Mouse (Mus musculus): Measurements from ENCODE around the gene Mios. TPM values are rescaled to one million over a fixed set of nuclear protein-coding genes. Genes with fewer than 3 reads are reported as not detected.
A peak's percentile ranks its signal among the peaks of the same experiment; 100 is the strongest.

The Mios gene
- polyA plus RNA-seq, 2 experiments = 5.1 to 13.4 TPM

GRCm38 (mm10) chr6:8275098-8275497 is 66.1 kb downstream of the Mios start:
- H3K9me3 ChIP-seq (ENCODE audit: control insufficient read depth, low read length) = no peaks in the 10 kb centered on the region
- H3K36me3 ChIP-seq (replicated peaks; ENCODE audit: control insufficient read depth, insufficient read depth, low read depth) = no peaks in the 10 kb centered on the region; the same call in 1 of the 2 replicates
- ATAC-seq (ENCODE audit: insufficient read depth) = no peak
- no peak overlapping the region for H3K4me2 ChIP-seq (ENCODE audit: low read depth)
- WGBS (ENCODE audit: insufficient replicate concordance) = 15% methylated on average over 1 of the region's 1 CpGs
- no peak overlapping the region for H3K27ac ChIP-seq
- H3K27me3 ChIP-seq (ENCODE audit: control insufficient read depth, insufficient read depth, low read length) = no peaks in the 10 kb centered on the region
- DNase-seq (ENCODE audit: low read depth in 3 of 3, low spot score in 3 of 3) = peak; percentile 30 to 73 (median 43)
- peaks cover 0 to 4% of the 10 kb centered on the region in 2 experiments; a peak in 2 of 4 replicates for H3K4me1 ChIP-seq (replicated peaks; ENCODE audit: control insufficient read depth in 2 of 2, insufficient read depth in 2 of 2, low read length in 1 of 2)
- no peak overlapping the region for H3K4me3 ChIP-seq (ENCODE audit: insufficient read depth in 1 of 2, low read depth in 2 of 2, low read length in 2 of 2)
- TF ChIP-seq EP300 (IDR thresholded peaks at IDR 0.05; ENCODE audit: low read depth) (no peak), CTCF (IDR thresholded peaks at IDR 0.05; ENCODE audit: low read depth) (peak; percentile 40; the same call in 1 of the 2 replicates)
- H3K9ac ChIP-seq (replicated peaks) = no peak overlapping the region

GRCm38 (mm10) chr6:8276431-8276830 is 67.4 kb downstream of the Mios start:
- TF ChIP-seq CTCF (IDR thresholded peaks at IDR 0.05; ENCODE audit: low read depth) (no peak), EP300 (IDR thresholded peaks at IDR 0.05; ENCODE audit: low read depth) (no peak)
- DNase-seq (ENCODE audit: low read depth in 3 of 3, low spot score in 3 of 3) (no peak), ATAC-seq (ENCODE audit: insufficient read depth) (no peak)
- Histone ChIP-seq H3K36me3 (replicated peaks; ENCODE audit: control insufficient read depth, insufficient read depth, low read depth) (no peaks in the 10 kb centered on the region; the same call in 1 of the 2 replicates), H3K4me3 (ENCODE audit: insufficient read depth in 1 of 2, low read depth in 2 of 2, low read length in 2 of 2) (no peak overlapping the region), H3K9ac (replicated peaks) (no peak overlapping the region), H3K9me3 (ENCODE audit: control insufficient read depth, low read length) (no peaks in the 10 kb centered on the region), H3K4me2 (ENCODE audit: low read depth) (no peak overlapping the region), H3K27ac (no peak overlapping the region), H3K27me3 (ENCODE audit: control insufficient read depth, insufficient read depth, low read length) (no peaks in the 10 kb centered on the region), H3K4me1 (replicated peaks; ENCODE audit: control insufficient read depth in 2 of 2, insufficient read depth in 2 of 2, low read length in 1 of 2) (peaks cover 0 to 4% of the 10 kb centered on the region in 2 experiments; a peak in 2 of 4 replicates)
- WGBS (ENCODE audit: insufficient replicate concordance) = 35% methylated on average over 4 of the region's 4 CpGs

- no peak overlapping the region for H3K9ac ChIP-seq (replicated peaks)
- 57% methylated on average over 5 of the region's 5 CpGs for WGBS (ENCODE audit: insufficient replicate concordance)
- no peaks in the 10 kb centered on the region for H3K36me3 ChIP-seq (replicated peaks; ENCODE audit: control insufficient read depth, insufficient read depth, low read depth)
- H3K27me3 ChIP-seq (ENCODE audit: control insufficient read depth, insufficient read depth, low read length) = no peaks in the 10 kb centered on the region
- peaks cover 0 to 4% of the 10 kb centered on the region in 2 experiments; a peak in 2 of 4 replicates for H3K4me1 ChIP-seq (replicated peaks; ENCODE audit: control insufficient read depth in 2 of 2, insufficient read depth in 2 of 2, low read length in 1 of 2)
- no peak overlapping the region for H3K4me3 ChIP-seq (ENCODE audit: insufficient read depth in 1 of 2, low read depth in 2 of 2, low read length in 2 of 2)
- no peak for TF ChIP-seq EP300 (IDR thresholded peaks at IDR 0.05; ENCODE audit: low read depth)
- TF ChIP-seq CTCF (IDR thresholded peaks at IDR 0.05; ENCODE audit: low read depth) = peak; percentile 62
- ATAC-seq (ENCODE audit: insufficient read depth) (no peak), DNase-seq (ENCODE audit: low read depth in 3 of 3, low spot score in 3 of 3) (peak in 1 of 3 experiments; percentile 23)
- H3K4me2 ChIP-seq (ENCODE audit: low read depth) = no peak overlapping the region
- H3K27ac ChIP-seq = no peak overlapping the region
- no peaks in the 10 kb centered on the region for H3K9me3 ChIP-seq (ENCODE audit: control insufficient read depth, low read length)
Measured at GRCm38 (mm10) chr6:8278426-8279002, 69.5 kb downstream of the Mios start.

GRCm38 (mm10) chr6:8283255-8283654 is 74.2 kb downstream of the Mios start:
- Histone ChIP-seq H3K9me3 (ENCODE audit: control insufficient read depth, low read length) (no peaks in the 10 kb centered on the region), H3K4me2 (ENCODE audit: low read depth) (no peak overlapping the region), H3K9ac (replicated peaks) (no peak overlapping the region), H3K4me1 (replicated peaks; ENCODE audit: control insufficient read depth in 2 of 2, insufficient read depth in 2 of 2, low read length in 1 of 2) (no peaks in the 10 kb centered on the region), H3K4me3 (ENCODE audit: insufficient read depth in 1 of 2, low read depth in 2 of 2, low read length in 2 of 2) (no peak overlapping the region), H3K27me3 (ENCODE audit: control insufficient read depth, insufficient read depth, low read length) (no peaks in the 10 kb centered on the region), H3K36me3 (replicated peaks; ENCODE audit: control insufficient read depth, insufficient read depth, low read depth) (no peaks in the 10 kb centered on the region), H3K27ac (no peak overlapping the region)
- WGBS (ENCODE audit: insufficient replicate concordance) = 33% methylated on average over 4 of the region's 4 CpGs
- no peak for ATAC-seq (ENCODE audit: insufficient read depth)
- TF ChIP-seq EP300 (IDR thresholded peaks at IDR 0.05; ENCODE audit: low read depth) = no peak
- TF ChIP-seq CTCF (IDR thresholded peaks at IDR 0.05; ENCODE audit: low read depth) = no peak
- no peak for DNase-seq (ENCODE audit: low read depth in 3 of 3, low spot score in 3 of 3)

- no peak overlapping the region for H3K4me3 ChIP-seq (ENCODE audit: insufficient read depth in 1 of 2, low read depth in 2 of 2, low read length in 2 of 2)
- DNase-seq (ENCODE audit: low read depth in 3 of 3, low spot score in 3 of 3) (no peak), ATAC-seq (ENCODE audit: insufficient read depth) (no peak)
- TF ChIP-seq CTCF (IDR thresholded peaks at IDR 0.05; ENCODE audit: low read depth) (no peak), EP300 (IDR thresholded peaks at IDR 0.05; ENCODE audit: low read depth) (no peak)
- H3K4me2 ChIP-seq (ENCODE audit: low read depth) = no peak overlapping the region
- H3K9me3 ChIP-seq (ENCODE audit: control insufficient read depth, low read length) = no peaks in the 10 kb centered on the region
- WGBS (ENCODE audit: insufficient replicate concordance) = 59% methylated on average over 3 of the region's 3 CpGs
- H3K9ac ChIP-seq (replicated peaks) = no peak overlapping the region
- no peaks in the 10 kb centered on the region for H3K36me3 ChIP-seq (replicated peaks; ENCODE audit: control insufficient read depth, insufficient read depth, low read depth)
- no peaks in the 10 kb centered on the region for H3K4me1 ChIP-seq (replicated peaks; ENCODE audit: control insufficient read depth in 2 of 2, insufficient read depth in 2 of 2, low read length in 1 of 2)
- H3K27me3 ChIP-seq (ENCODE audit: control insufficient read depth, insufficient read depth, low read length) = no peaks in the 10 kb centered on the region
- no peak overlapping the region for H3K27ac ChIP-seq
Measured at GRCm38 (mm10) chr6:8285401-8285960, 76.5 kb downstream of the Mios start.

Other genes starting within 250 kb of the Mios start
- 0.02 and 0.04 TPM in 2 replicates for gene Col28a1, start 16.6 kb upstream of the Mios start, polyA plus RNA-seq (2012; rRNA removed)
- gene Col28a1, start 16.6 kb upstream of the Mios start, polyA plus RNA-seq (2014; fragmentation: Nextera tagmentation; extraction: Ambion mirVana) = 0.09 TPM in 1 of 2 replicates, not detected in the other
- 34.7 and 51.1 TPM in 2 replicates for gene Rpa3, start 50.0 kb downstream of the Mios start, polyA plus RNA-seq (2012; rRNA removed)
- gene Rpa3, start 50.0 kb downstream of the Mios start, polyA plus RNA-seq (2014; fragmentation: Nextera tagmentation; extraction: Ambion mirVana) = 136 and 143 TPM in 2 replicates
- gene Umad1, start 50.1 kb downstream of the Mios start, polyA plus RNA-seq (2012; rRNA removed) = 7.4 and 8.1 TPM in 2 replicates
- 14.7 and 15.3 TPM in 2 replicates for gene Umad1, start 50.1 kb downstream of the Mios start, polyA plus RNA-seq (2014; fragmentation: Nextera tagmentation; extraction: Ambion mirVana)
- gene Gm45062, start 50.2 kb downstream of the Mios start, polyA plus RNA-seq (2012; rRNA removed) = 1.9 and 2.1 TPM in 2 replicates
- 0.86 and 1.0 TPM in 2 replicates for gene Gm45062, start 50.2 kb downstream of the Mios start, polyA plus RNA-seq (2014; fragmentation: Nextera tagmentation; extraction: Ambion mirVana)